Mouse (Mus musculus): Measurements from ENCODE around the gene Plekhh1. TPM values are rescaled to one million over a fixed set of nuclear protein-coding genes. Genes with fewer than 3 reads are reported as not detected.

Plekhh1 gene
- polyA plus RNA-seq, 1 experiment from 2014 or later: 5.8 TPM

- Histone ChIP-seq H3K4me2 (ENCODE audit: low read depth, low read length) (no peak overlapping the region), H3K36me3 (ENCODE audit: control insufficient read depth, insufficient read depth, low read length) (no peaks in the 10 kb centered on the region), H3K9me3 (replicated peaks; ENCODE audit: control insufficient read depth, low read length) (no peaks in the 10 kb centered on the region), H3K4me3 (replicated peaks; ENCODE audit: low read length) (no peak overlapping the region), H3K4me1 (ENCODE audit: control insufficient read depth, insufficient read depth, low read length) (no peaks in the 10 kb centered on the region), H3K27ac (ENCODE audit: low read length) (no peak overlapping the region), H3K9ac (ENCODE audit: low read length) (no peak overlapping the region), H3K27me3 (ENCODE audit: control insufficient read depth, insufficient read depth, low read length) (no peaks in the 10 kb centered on the region)
- WGBS: 40% methylated on average over 3 of the region's 3 CpGs
- ATAC-seq (ENCODE audit: insufficient read depth, low FRiP score): no peak
Observed at GRCm38 (mm10) chr12:79122820-79123219, 93.9 kb downstream of the Plekhh1 start.

DNA sequence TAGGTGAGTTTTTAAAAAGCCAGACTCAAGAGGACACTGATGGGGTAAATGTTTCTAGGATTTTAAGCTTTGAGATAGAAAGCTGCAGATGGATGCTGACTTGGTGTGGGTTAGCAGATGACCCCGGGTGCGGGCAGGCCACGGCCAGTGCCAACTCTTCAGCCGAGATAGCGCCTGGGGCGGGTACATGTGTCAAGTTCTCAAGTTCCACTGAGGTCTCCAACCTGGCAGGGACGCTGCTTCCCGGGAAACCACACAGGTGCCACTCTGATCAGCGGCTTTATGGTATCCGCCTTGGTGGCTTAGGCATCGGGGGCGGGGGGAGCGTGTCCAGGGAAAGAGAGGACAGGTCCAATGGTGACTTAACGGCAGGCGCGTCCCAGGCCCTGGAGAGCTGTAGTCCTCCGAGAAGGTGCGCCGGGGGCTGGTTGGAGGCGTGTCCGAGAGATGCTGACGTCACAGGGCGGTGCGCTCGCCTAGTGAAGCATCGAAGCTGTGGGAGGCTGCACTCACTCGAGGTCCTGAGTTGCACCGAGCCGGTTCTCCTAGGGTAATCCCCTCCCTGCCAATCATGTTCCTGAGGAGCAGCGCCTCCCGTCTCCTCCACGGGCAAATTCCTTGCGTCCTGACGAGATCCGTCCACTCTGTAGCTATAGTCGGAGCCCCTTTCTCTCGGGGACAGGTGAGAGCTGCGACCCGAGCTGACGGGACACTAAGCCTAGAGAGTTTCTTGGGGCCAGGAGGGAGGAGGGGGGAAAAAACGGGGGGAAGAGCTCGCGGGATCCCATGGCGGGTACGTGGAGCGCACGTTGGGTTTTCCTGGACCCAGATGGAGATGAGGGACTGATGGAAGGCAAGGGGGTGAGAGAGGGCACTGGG lies 101.6 kb downstream of the Plekhh1 start, which contains the start of gene Arg2:
TSS of gene Arg2 (plus strand) at position 479 of the 879 bp plus-strand sequence.
- no peaks in the 10 kb centered on the region for H3K36me3 ChIP-seq (ENCODE audit: control insufficient read depth, insufficient read depth, low read length)
- no peak within 1 kb of the TSS for H3K27ac ChIP-seq (ENCODE audit: low read length)
- H3K9ac ChIP-seq (ENCODE audit: low read length): peak within 1 kb of the TSS; percentile 49
- peaks cover 25% of the 10 kb centered on the region for H3K27me3 ChIP-seq (ENCODE audit: control insufficient read depth, insufficient read depth, low read length)
- peak within 1 kb of the TSS; percentile 50 for H3K4me3 ChIP-seq (replicated peaks; ENCODE audit: low read length)
- no peaks in the 10 kb centered on the region for H3K9me3 ChIP-seq (replicated peaks; ENCODE audit: control insufficient read depth, low read length)
- under 1% methylated on average over 47 of the region's 47 CpGs for WGBS
- peaks cover 6% of the 10 kb centered on the region for H3K4me1 ChIP-seq (ENCODE audit: control insufficient read depth, insufficient read depth, low read length)
- H3K4me2 ChIP-seq (ENCODE audit: low read depth, low read length): peak within 1 kb of the TSS; percentile 93
- ATAC-seq (ENCODE audit: insufficient read depth, low FRiP score): peak; percentile 93

Other genes with a start within 250 kb of the Plekhh1 start
- 70.4 and 72.0 TPM in 2 replicates for gene Atp6v1d, start 167.5 kb upstream of the Plekhh1 start, polyA plus RNA-seq (2015; fragmentation: Nextera tagmentation; extraction: Ambion mirVana)
- gene Eif2s1, start 167.3 kb upstream of the Plekhh1 start, polyA plus RNA-seq (2015; fragmentation: Nextera tagmentation; extraction: Ambion mirVana): 199 and 200 TPM in 2 replicates
- gene Plek2, start 122.2 kb upstream of the Plekhh1 start, polyA plus RNA-seq (2015; fragmentation: Nextera tagmentation; extraction: Ambion mirVana): 33.0 and 37.6 TPM in 2 replicates
- gene Tmem229b, start 21.5 kb upstream of the Plekhh1 start, polyA plus RNA-seq (2015; fragmentation: Nextera tagmentation; extraction: Ambion mirVana): 7.1 and 7.6 TPM in 2 replicates
- gene Pigh, start 60.5 kb downstream of the Plekhh1 start, polyA plus RNA-seq (2015; fragmentation: Nextera tagmentation; extraction: Ambion mirVana): 35.0 and 36.7 TPM in 2 replicates
- 1.7 and 2.0 TPM in 2 replicates for gene Arg2, start 101.6 kb downstream of the Plekhh1 start, polyA plus RNA-seq (2015; fragmentation: Nextera tagmentation; extraction: Ambion mirVana)
- 105 and 111 TPM in 2 replicates for gene Vti1b, start 143.5 kb downstream of the Plekhh1 start, polyA plus RNA-seq (2015; fragmentation: Nextera tagmentation; extraction: Ambion mirVana)
- gene Rdh11, start 163.1 kb downstream of the Plekhh1 start, polyA plus RNA-seq (2015; fragmentation: Nextera tagmentation; extraction: Ambion mirVana): 30.1 and 33.4 TPM in 2 replicates
- gene Rdh12, start 179.8 kb downstream of the Plekhh1 start, polyA plus RNA-seq (2015; fragmentation: Nextera tagmentation; extraction: Ambion mirVana): 40.0 and 58.4 TPM in 2 replicates